Mouse (Mus musculus) liver, embryonic 13.5 days (tissue): ENCODE measurements around the gene Upk1b. TPM values are rescaled to one million over a fixed set of nuclear protein-coding genes. Genes with fewer than 3 reads are reported as not detected.

Experiments
- ATAC-seq: fragments of 200-750 bp; cut with Nextera tagmentation; 2 replicates; pipeline ENCODE4 v1.8.0; 2017; ENCODE audit warnings: low read depth, mild to moderate bottlenecking, moderate number of reproducible peaks, moderate library complexity
- DNase-seq: peaks from one replicate; pipeline ENCODE4 v3.0.0; 2022
- H3K27ac ChIP-seq: fragments of 300-500 bp; sonication (generic); 2 replicates; pipeline ENCODE4 v1.5.1; 2015; ENCODE audit warnings: moderate library complexity, mild to moderate bottlenecking, inconsistent platforms
- H3K27me3 ChIP-seq: fragments of 300-500 bp; sonication (generic); 2 replicates; pipeline ENCODE4 v1.6.1; 2015; ENCODE audit warnings: mild to moderate bottlenecking, inconsistent platforms
- H3K36me3 ChIP-seq: fragments of 300-500 bp; sonication (generic); 2 replicates; pipeline ENCODE4 v1.6.1; 2015; ENCODE audit warnings: mild to moderate bottlenecking, inconsistent platforms
- H3K4me1 ChIP-seq: fragments of 300-500 bp; sonication (generic); replicated peaks from 2 replicates; pipeline ENCODE4 v1.6.1; 2015; ENCODE audit warnings: inconsistent platforms
- H3K4me2 ChIP-seq: fragments of 300-500 bp; sonication (generic); 2 replicates; pipeline ENCODE4 v1.6.1; 2015; ENCODE audit warnings: inconsistent platforms, mild to moderate bottlenecking, moderate library complexity
- H3K4me3 ChIP-seq: fragments of 300-500 bp; sonication (generic); replicated peaks from 2 replicates; pipeline ENCODE4 v1.5.1; 2015; ENCODE audit warnings: mild to moderate bottlenecking, inconsistent platforms
- H3K9ac ChIP-seq: fragments of 300-500 bp; sonication (generic); 2 replicates; pipeline ENCODE4 v1.6.1; 2015; ENCODE audit warnings: mild to moderate bottlenecking, inconsistent platforms
- H3K9me3 ChIP-seq: fragments of 300-500 bp; sonication (generic); replicated peaks from 2 replicates; pipeline ENCODE4 v1.6.1; 2016; ENCODE audit warnings: inconsistent platforms
- WGBS: fragments of 180-500 bp; shearing (Covaris S2); methylation state at CpG from one replicate; pipeline ENCODE4 v1.1.7; 2015; ENCODE audit not compliant: insufficient replicate concordance; 5-methylcytosine and 5-hydroxymethylcytosine counted together
- polyA plus RNA-seq: library from polyadenylated mRNA; unstranded; fragments of >200 nt; fragmentation: Nextera tagmentation; extraction: Ambion mirVana; gene quantifications from 2 replicates; pipeline ENCODE4 v1.2.1, GENCODE M21; 2015

The Upk1b gene
- polyA plus RNA-seq, 1 experiment from 2014 or later = 1.6 TPM

- DNase-seq (no peak), ATAC-seq (no peak)
- Histone ChIP-seq H3K4me2 (no peak overlapping the region), H3K4me1 (no peaks in the 10 kb centered on the region), H3K9me3 (no peaks in the 10 kb centered on the region), H3K36me3 (no peaks in the 10 kb centered on the region), H3K4me3 (no peak overlapping the region), H3K27me3 (peaks cover 25% of the 10 kb centered on the region), H3K9ac (no peak overlapping the region), H3K27ac (no peak overlapping the region)
- 83% methylated on average over 7 of the region's 7 CpGs for WGBS
These were observed 19.1 kb downstream of the Upk1b start for GRCm38 (mm10) chr16:38780960-38781572.

GRCm38 (mm10) chr16:38776342-38776741 is 23.8 kb downstream of the Upk1b start:
- no peaks in the 10 kb centered on the region for H3K9me3 ChIP-seq
- H3K27ac ChIP-seq = no peak overlapping the region
- no peaks in the 10 kb centered on the region for H3K4me1 ChIP-seq
- peaks cover 31% of the 10 kb centered on the region for H3K27me3 ChIP-seq
- 52% methylated on average over 6 of the region's 6 CpGs for WGBS
- no peak overlapping the region for H3K4me2 ChIP-seq
- no peak for ATAC-seq
- H3K36me3 ChIP-seq = no peaks in the 10 kb centered on the region
- H3K4me3 ChIP-seq = no peak overlapping the region
- no peak overlapping the region for H3K9ac ChIP-seq
- DNase-seq = no peak

- ATAC-seq = no peak; the same call in 1 of the 2 replicates
- no peaks in the 10 kb centered on the region for H3K36me3 ChIP-seq
- peaks cover 34% of the 10 kb centered on the region for H3K27me3 ChIP-seq
- no peaks in the 10 kb centered on the region for H3K4me1 ChIP-seq
- no peak overlapping the region for H3K27ac ChIP-seq
- WGBS = 56% methylated on average over 7 of the region's 7 CpGs
- H3K9ac ChIP-seq = no peak overlapping the region
- H3K4me2 ChIP-seq = no peak overlapping the region
- no peaks in the 10 kb centered on the region for H3K9me3 ChIP-seq
- DNase-seq = no peak
- H3K4me3 ChIP-seq = no peak overlapping the region
These were observed 25.0 kb downstream of the Upk1b start for GRCm38 (mm10) chr16:38774964-38775746.

- no peak overlapping the region for H3K4me2 ChIP-seq
- WGBS = 43% methylated on average over 12 of the region's 12 CpGs
- H3K27ac ChIP-seq = no peak overlapping the region
- no peaks in the 10 kb centered on the region for H3K36me3 ChIP-seq
- H3K4me1 ChIP-seq = no peaks in the 10 kb centered on the region
- no peak overlapping the region for H3K4me3 ChIP-seq
- no peak overlapping the region for H3K9ac ChIP-seq
- H3K9me3 ChIP-seq = no peaks in the 10 kb centered on the region
- DNase-seq (no peak), ATAC-seq (no peak)
- peaks cover 34% of the 10 kb centered on the region for H3K27me3 ChIP-seq
These were observed 27.1 kb downstream of the Upk1b start for GRCm38 (mm10) chr16:38772906-38773496.

- H3K4me1 ChIP-seq = no peaks in the 10 kb centered on the region
- no peaks in the 10 kb centered on the region for H3K36me3 ChIP-seq
- H3K9me3 ChIP-seq = no peaks in the 10 kb centered on the region
- no peak overlapping the region for H3K27ac ChIP-seq
- H3K4me3 ChIP-seq = no peak overlapping the region
- no peak overlapping the region for H3K4me2 ChIP-seq
- peaks cover 33% of the 10 kb centered on the region for H3K27me3 ChIP-seq
- WGBS = 78% methylated on average over 6 of the region's 6 CpGs
- DNase-seq (no peak), ATAC-seq (no peak)
- no peak overlapping the region for H3K9ac ChIP-seq
These were observed 29.0 kb downstream of the Upk1b start for GRCm38 (mm10) chr16:38771145-38771544.

GRCm38 (mm10) chr16:38769529-38769928 is 30.6 kb downstream of the Upk1b start:
- Histone ChIP-seq H3K27ac (no peak overlapping the region), H3K36me3 (no peaks in the 10 kb centered on the region)
- WGBS = 60% methylated on average over 9 of the region's 9 CpGs

GRCm38 (mm10) chr16:38768386-38768785 is 31.7 kb downstream of the Upk1b start:
- H3K4me3 ChIP-seq = no peak overlapping the region
- H3K9ac ChIP-seq = no peak overlapping the region
- ATAC-seq (no peak), DNase-seq (no peak)
- no peaks in the 10 kb centered on the region for H3K36me3 ChIP-seq
- no peak overlapping the region for H3K4me2 ChIP-seq
- no peak overlapping the region for H3K27ac ChIP-seq
- 77% methylated on average over 8 of the region's 8 CpGs for WGBS
- H3K4me1 ChIP-seq = no peaks in the 10 kb centered on the region
- H3K27me3 ChIP-seq = peaks cover 35% of the 10 kb centered on the region
- no peaks in the 10 kb centered on the region for H3K9me3 ChIP-seq

More at GRCm38 (mm10) chr16:38769529-38769928, 30.6 kb downstream of the Upk1b start:
- Histone ChIP-seq H3K9me3 (no peaks in the 10 kb centered on the region), H3K27me3 (peaks cover 31% of the 10 kb centered on the region), H3K4me2 (no peak overlapping the region), H3K4me1 (no peaks in the 10 kb centered on the region), H3K9ac (no peak overlapping the region), H3K4me3 (no peak overlapping the region)
- ATAC-seq = no peak
- no peak for DNase-seq

GRCm38 (mm10) chr16:38767761-38768160 is 32.4 kb downstream of the Upk1b start:
- ATAC-seq (no peak), DNase-seq (no peak)
- Histone ChIP-seq H3K36me3 (no peaks in the 10 kb centered on the region), H3K4me1 (no peaks in the 10 kb centered on the region), H3K9me3 (no peaks in the 10 kb centered on the region), H3K27me3 (peaks cover 36% of the 10 kb centered on the region), H3K27ac (no peak overlapping the region), H3K4me2 (no peak overlapping the region), H3K4me3 (no peak overlapping the region), H3K9ac (no peak overlapping the region)
- WGBS = 69% methylated on average over 8 of the region's 8 CpGs

- Histone ChIP-seq H3K4me3 (no peak overlapping the region), H3K9ac (no peak overlapping the region), H3K27me3 (peaks cover 35% of the 10 kb centered on the region), H3K27ac (no peak overlapping the region), H3K4me2 (no peak overlapping the region), H3K9me3 (no peaks in the 10 kb centered on the region), H3K36me3 (no peaks in the 10 kb centered on the region), H3K4me1 (no peaks in the 10 kb centered on the region)
- DNase-seq (no peak), ATAC-seq (no peak)
- 46% methylated on average over 3 of the region's 3 CpGs for WGBS
These were observed 33.5 kb downstream of the Upk1b start for GRCm38 (mm10) chr16:38766671-38767070.

- Histone ChIP-seq H3K4me2 (no peak overlapping the region), H3K9me3 (no peaks in the 10 kb centered on the region), H3K27ac (no peak overlapping the region), H3K36me3 (no peaks in the 10 kb centered on the region), H3K9ac (no peak overlapping the region), H3K4me1 (no peaks in the 10 kb centered on the region), H3K27me3 (peaks cover 46% of the 10 kb centered on the region), H3K4me3 (no peak overlapping the region)
- ATAC-seq (no peak), DNase-seq (no peak)
- 34% methylated on average over 4 of the region's 4 CpGs for WGBS
These were observed 36.6 kb downstream of the Upk1b start for GRCm38 (mm10) chr16:38763508-38763907.

GRCm38 (mm10) chr16:38762401-38762800 is 37.7 kb downstream of the Upk1b start:
- WGBS = 81% methylated on average over 8 of the region's 8 CpGs
- Histone ChIP-seq H3K9me3 (no peaks in the 10 kb centered on the region), H3K27me3 (peaks cover 57% of the 10 kb centered on the region), H3K4me1 (peaks cover 9% of the 10 kb centered on the region), H3K9ac (no peak overlapping the region), H3K36me3 (no peaks in the 10 kb centered on the region), H3K27ac (no peak overlapping the region), H3K4me3 (no peak overlapping the region), H3K4me2 (no peak overlapping the region)
- DNase-seq (no peak), ATAC-seq (no peak)
